Mouse (Mus musculus): ENCODE results near the gene Dtnb.

- no peak for TF ChIP-seq EP300 (IDR thresholded peaks at IDR 0.05; ENCODE audit: low read depth)
- no peak for TF ChIP-seq CTCF (IDR thresholded peaks at IDR 0.05; ENCODE audit: low read depth)
Measured at GRCm38 (mm10) chr12:3587010-3587409, 14.8 kb downstream of the Dtnb start.

All from liver, embryonic 14.5 days (tissue).